Mouse (Mus musculus): ENCODE measurements at regions not wholly inside any gene's neighbourhood (a gene's known extent, or its start where the extent isn't known, plus 50 kb on each side); places are given as distances from the start of the nearest gene placed in this dataset.

DNA sequence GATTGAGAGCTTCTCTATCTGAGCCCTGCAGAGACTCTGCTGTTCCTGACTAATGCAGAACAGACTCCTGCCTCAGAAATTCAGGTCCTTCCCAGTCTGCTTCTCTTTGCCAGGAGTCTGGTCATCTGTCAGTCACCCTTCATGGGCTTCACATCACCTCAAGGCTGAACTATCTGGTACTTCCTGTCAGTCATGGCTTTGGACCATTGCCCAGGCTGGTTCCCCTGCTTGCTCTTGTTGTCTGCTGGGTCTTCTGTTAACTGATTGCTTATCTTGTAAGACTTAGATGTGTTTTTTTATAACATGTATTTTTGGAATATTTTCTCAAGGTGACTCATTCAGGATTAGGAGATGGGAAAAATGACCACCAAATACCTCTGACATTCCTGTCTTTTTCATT, 162.6 kb upstream of the Rbfox1 start:
- TF ChIP-seq HCFC1 (IDR thresholded peaks at IDR 0.05; ENCODE audit: borderline replicate concordance, insufficient read depth, low read length), result no peak
- TF ChIP-seq ZC3H11A (IDR thresholded peaks at IDR 0.05; ENCODE audit: borderline replicate concordance, low read depth, low read length), result no peak
- no peak for TF ChIP-seq CHD2 (IDR thresholded peaks at IDR 0.05; ENCODE audit: low read depth, low read length)
- no peak for TF ChIP-seq ZNF384 (IDR thresholded peaks at IDR 0.05; ENCODE audit: low read depth, low read length)
- no peak for TF ChIP-seq MAFK (IDR thresholded peaks at IDR 0.05; ENCODE audit: insufficient read depth, low read depth, low read length)
- DNase-seq (ENCODE audit: low read depth, low spot score), result no peak
- H3K9me3 ChIP-seq (ENCODE audit: control insufficient read depth, insufficient read depth, low read depth, low read length), result no peaks in the 10 kb centered on the region
- H3K4me3 ChIP-seq (ENCODE audit: insufficient read depth in 1 of 2, low read depth in 1 of 2, low read length in 2 of 2, poor library complexity in 1 of 2, severe bottlenecking in 1 of 2), result no peak overlapping the region
- no peak overlapping the region for H3K9ac ChIP-seq (ENCODE audit: insufficient read depth, low read depth, low read length, poor library complexity, severe bottlenecking)
- in situ Hi-C loops (cut with MboI; ENCODE audit: low sequenced_read_pairs in 2 of 2, unreplicated experiment in 2 of 2), result no loop called here
- no peaks in the 10 kb centered on the region for H3K4me1 ChIP-seq (ENCODE audit: control insufficient read depth in 2 of 2, insufficient read depth in 2 of 2, low read length in 2 of 2, poor library complexity in 1 of 2)
- H3K36me3 ChIP-seq (ENCODE audit: control insufficient read depth, insufficient read depth, low read length, poor library complexity, severe bottlenecking), result no peaks in the 10 kb centered on the region
- no peak overlapping the region for H3K27ac ChIP-seq (ENCODE audit: insufficient read depth, low read depth, low read length, poor library complexity, severe bottlenecking)

DNA sequence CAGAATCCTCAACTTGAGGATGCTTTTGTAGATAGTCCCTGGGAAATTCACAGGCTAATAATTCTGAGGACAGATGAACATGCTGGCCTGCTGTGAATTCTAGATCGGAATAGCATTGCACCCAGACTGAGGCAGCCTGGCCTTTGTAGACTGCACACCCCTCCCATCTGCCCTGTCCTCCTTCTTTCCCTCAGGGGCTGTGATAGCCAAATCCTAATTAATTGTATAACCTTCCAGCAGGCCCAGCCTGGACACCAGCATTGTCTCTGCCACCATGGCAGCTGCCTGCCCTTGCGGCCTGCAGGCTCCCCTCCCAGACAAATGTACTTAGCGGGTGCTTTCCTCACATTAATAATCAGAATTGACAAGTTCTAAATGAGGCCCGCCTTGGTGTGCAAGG, 171.7 kb upstream of the Rbfox1 start:
- Histone ChIP-seq H3K27ac (ENCODE audit: insufficient read depth, low read depth, low read length, poor library complexity, severe bottlenecking) (no peak overlapping the region), H3K9ac (ENCODE audit: insufficient read depth, low read depth, low read length, poor library complexity, severe bottlenecking) (no peak overlapping the region), H3K4me3 (ENCODE audit: insufficient read depth in 1 of 2, low read depth in 1 of 2, low read length in 2 of 2, poor library complexity in 1 of 2, severe bottlenecking in 1 of 2) (no peak overlapping the region), H3K9me3 (ENCODE audit: control insufficient read depth, insufficient read depth, low read depth, low read length) (no peaks in the 10 kb centered on the region), H3K4me1 (ENCODE audit: control insufficient read depth in 2 of 2, insufficient read depth in 2 of 2, low read length in 2 of 2, poor library complexity in 1 of 2) (no peaks in the 10 kb centered on the region), H3K36me3 (ENCODE audit: control insufficient read depth, insufficient read depth, low read length, poor library complexity, severe bottlenecking) (no peaks in the 10 kb centered on the region)
- TF ChIP-seq HCFC1 (IDR thresholded peaks at IDR 0.05; ENCODE audit: borderline replicate concordance, insufficient read depth, low read length) (no peak), CHD2 (IDR thresholded peaks at IDR 0.05; ENCODE audit: low read depth, low read length) (no peak), ZC3H11A (IDR thresholded peaks at IDR 0.05; ENCODE audit: borderline replicate concordance, low read depth, low read length) (no peak), ZNF384 (IDR thresholded peaks at IDR 0.05; ENCODE audit: low read depth, low read length) (no peak), MAFK (IDR thresholded peaks at IDR 0.05; ENCODE audit: insufficient read depth, low read depth, low read length) (no peak)
- DNase-seq (ENCODE audit: low read depth, low spot score), result no peak
- in situ Hi-C loops (cut with MboI; ENCODE audit: low sequenced_read_pairs in 2 of 2, unreplicated experiment in 2 of 2), result no loop called here

DNA sequence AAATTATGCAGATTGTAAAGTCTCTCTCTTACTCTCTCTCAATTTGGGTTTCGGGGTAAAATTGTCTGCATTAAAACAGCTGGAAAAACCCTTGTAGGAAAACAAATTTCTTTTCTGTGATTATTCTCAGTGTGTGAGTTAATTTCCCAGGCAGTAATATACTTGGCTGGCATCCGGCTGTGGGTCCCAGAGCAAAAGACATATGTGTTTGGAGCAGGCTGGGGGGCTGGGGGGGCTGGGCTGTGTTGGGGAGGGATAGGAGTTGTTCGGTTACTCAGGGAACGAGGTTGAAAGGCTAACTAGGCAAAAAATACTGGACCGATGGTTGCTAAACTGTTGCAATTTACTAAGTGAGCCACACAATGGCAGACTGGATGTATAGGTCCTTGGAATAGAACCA, 175.3 kb upstream of the Rbfox1 start:
- Histone ChIP-seq H3K9me3 (ENCODE audit: control insufficient read depth, insufficient read depth, low read depth, low read length) (no peaks in the 10 kb centered on the region), H3K27ac (ENCODE audit: insufficient read depth, low read depth, low read length, poor library complexity, severe bottlenecking) (no peak overlapping the region), H3K9ac (ENCODE audit: insufficient read depth, low read depth, low read length, poor library complexity, severe bottlenecking) (no peak overlapping the region), H3K4me3 (ENCODE audit: insufficient read depth in 1 of 2, low read depth in 1 of 2, low read length in 2 of 2, poor library complexity in 1 of 2, severe bottlenecking in 1 of 2) (no peak overlapping the region), H3K4me1 (ENCODE audit: control insufficient read depth in 2 of 2, insufficient read depth in 2 of 2, low read length in 2 of 2, poor library complexity in 1 of 2) (no peaks in the 10 kb centered on the region), H3K36me3 (ENCODE audit: control insufficient read depth, insufficient read depth, low read length, poor library complexity, severe bottlenecking) (no peaks in the 10 kb centered on the region)
- TF ChIP-seq HCFC1 (IDR thresholded peaks at IDR 0.05; ENCODE audit: borderline replicate concordance, insufficient read depth, low read length) (no peak), ZNF384 (IDR thresholded peaks at IDR 0.05; ENCODE audit: low read depth, low read length) (no peak), MAFK (IDR thresholded peaks at IDR 0.05; ENCODE audit: insufficient read depth, low read depth, low read length) (no peak), ZC3H11A (IDR thresholded peaks at IDR 0.05; ENCODE audit: borderline replicate concordance, low read depth, low read length) (no peak), CHD2 (IDR thresholded peaks at IDR 0.05; ENCODE audit: low read depth, low read length) (no peak)
- no peak for DNase-seq (ENCODE audit: low read depth, low spot score)
- in situ Hi-C loops (cut with MboI; ENCODE audit: low sequenced_read_pairs in 2 of 2, unreplicated experiment in 2 of 2), result no loop called here

DNA sequence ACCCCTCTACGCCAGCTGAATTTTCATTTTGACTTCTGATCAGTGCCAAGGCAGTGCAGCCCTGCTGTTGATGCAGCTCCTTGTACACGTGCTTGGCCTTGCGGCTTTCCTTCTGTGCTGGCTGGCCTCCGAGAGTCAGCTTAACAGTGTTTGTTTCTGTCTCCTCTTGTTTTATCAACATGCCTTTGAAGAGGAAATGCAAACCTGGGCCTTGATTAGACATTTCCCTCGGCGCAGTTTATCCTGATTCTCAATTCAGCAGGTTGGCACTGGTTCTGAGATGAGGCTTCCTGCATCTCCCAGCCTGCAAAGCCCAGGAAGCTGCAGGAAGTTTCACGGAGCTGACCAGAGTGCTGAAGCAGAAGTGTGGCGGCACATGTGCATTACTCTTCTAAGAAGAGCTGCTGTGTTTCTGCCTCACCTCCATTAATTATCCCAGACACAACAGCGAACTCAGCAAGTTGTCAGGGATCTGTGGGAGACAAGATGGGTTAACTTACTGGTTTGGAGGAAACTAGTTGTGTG, 184.4 kb upstream of the Rbfox1 start:
- H3K4me1 ChIP-seq (ENCODE audit: control insufficient read depth in 2 of 2, insufficient read depth in 2 of 2, low read length in 2 of 2, poor library complexity in 1 of 2), result no peaks in the 10 kb centered on the region
- H3K9me3 ChIP-seq (ENCODE audit: control insufficient read depth, insufficient read depth, low read depth, low read length), result no peaks in the 10 kb centered on the region
- H3K4me3 ChIP-seq (ENCODE audit: insufficient read depth in 1 of 2, low read depth in 1 of 2, low read length in 2 of 2, poor library complexity in 1 of 2, severe bottlenecking in 1 of 2), result no peak overlapping the region
- no peak overlapping the region for H3K27ac ChIP-seq (ENCODE audit: insufficient read depth, low read depth, low read length, poor library complexity, severe bottlenecking)
- in situ Hi-C loops (cut with MboI; ENCODE audit: low sequenced_read_pairs in 2 of 2, unreplicated experiment in 2 of 2), result no loop called here
- H3K36me3 ChIP-seq (ENCODE audit: control insufficient read depth, insufficient read depth, low read length, poor library complexity, severe bottlenecking), result no peaks in the 10 kb centered on the region
- no peak for TF ChIP-seq ZNF384 (IDR thresholded peaks at IDR 0.05; ENCODE audit: low read depth, low read length)
- no peak for TF ChIP-seq MAFK (IDR thresholded peaks at IDR 0.05; ENCODE audit: insufficient read depth, low read depth, low read length)
- no peak for TF ChIP-seq ZC3H11A (IDR thresholded peaks at IDR 0.05; ENCODE audit: borderline replicate concordance, low read depth, low read length)
- no peak for TF ChIP-seq HCFC1 (IDR thresholded peaks at IDR 0.05; ENCODE audit: borderline replicate concordance, insufficient read depth, low read length)
- no peak for TF ChIP-seq CHD2 (IDR thresholded peaks at IDR 0.05; ENCODE audit: low read depth, low read length)
- peak; percentile 33 for DNase-seq (ENCODE audit: low read depth, low spot score)
- no peak overlapping the region for H3K9ac ChIP-seq (ENCODE audit: insufficient read depth, low read depth, low read length, poor library complexity, severe bottlenecking)

DNA sequence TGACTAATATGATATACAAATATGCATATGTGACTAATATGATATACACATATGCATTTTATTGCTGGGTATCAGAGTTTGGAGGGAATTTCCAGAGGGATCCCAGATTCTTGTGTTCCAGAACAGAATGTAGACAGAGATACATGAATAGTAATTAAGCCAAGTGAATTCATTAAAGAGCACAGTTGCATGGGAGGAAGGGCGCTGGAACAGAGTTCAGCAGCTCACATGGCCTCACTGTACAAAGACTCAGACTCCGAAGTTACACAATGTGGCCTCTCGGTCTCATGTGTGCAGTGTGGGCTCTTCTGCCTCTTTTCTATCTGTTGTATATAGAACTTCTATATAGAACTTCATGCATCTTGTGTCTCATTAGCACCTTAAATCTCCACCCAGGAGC, 196.8 kb upstream of the Rbfox1 start:
- Histone ChIP-seq H3K36me3 (ENCODE audit: control insufficient read depth, insufficient read depth, low read length, poor library complexity, severe bottlenecking) (no peaks in the 10 kb centered on the region), H3K27ac (ENCODE audit: insufficient read depth, low read depth, low read length, poor library complexity, severe bottlenecking) (no peak overlapping the region), H3K9me3 (ENCODE audit: control insufficient read depth, insufficient read depth, low read depth, low read length) (no peaks in the 10 kb centered on the region), H3K4me3 (ENCODE audit: insufficient read depth in 1 of 2, low read depth in 1 of 2, low read length in 2 of 2, poor library complexity in 1 of 2, severe bottlenecking in 1 of 2) (no peak overlapping the region), H3K4me1 (ENCODE audit: control insufficient read depth in 2 of 2, insufficient read depth in 2 of 2, low read length in 2 of 2, poor library complexity in 1 of 2) (no peaks in the 10 kb centered on the region), H3K9ac (ENCODE audit: insufficient read depth, low read depth, low read length, poor library complexity, severe bottlenecking) (no peak overlapping the region)
- in situ Hi-C loops (cut with MboI; ENCODE audit: low sequenced_read_pairs in 2 of 2, unreplicated experiment in 2 of 2), result no loop called here
- DNase-seq (ENCODE audit: low read depth, low spot score), result no peak
- TF ChIP-seq ZNF384 (IDR thresholded peaks at IDR 0.05; ENCODE audit: low read depth, low read length) (no peak), HCFC1 (IDR thresholded peaks at IDR 0.05; ENCODE audit: borderline replicate concordance, insufficient read depth, low read length) (no peak), CHD2 (IDR thresholded peaks at IDR 0.05; ENCODE audit: low read depth, low read length) (no peak), MAFK (IDR thresholded peaks at IDR 0.05; ENCODE audit: insufficient read depth, low read depth, low read length) (no peak), ZC3H11A (IDR thresholded peaks at IDR 0.05; ENCODE audit: borderline replicate concordance, low read depth, low read length) (no peak)

Measured in ES-E14 (cell line).